ENCODE assay signal across 9 mouse cellular contexts in genomic region chr3:31000018-31000407, GRCm38 (mm10). TPM values are rescaled to one million over a fixed set of nuclear protein-coding genes. Genes with fewer than 3 reads are reported as not detected.
DNase-seq lines count a peak whose midpoint lies in the region; ATAC-seq and TF ChIP-seq lines count a peak whose summit lies in the region.
"Had no signal": no experiment of that assay in that cellular context is flagged by ENCODE, and none has a peak within 500 bp of the region (broad histone marks: within the 10 kb centered on the region; RNA-seq: fewer than 3 reads in every experiment).

No protein-coding gene starts in this region.

- 0 out of 2 replicates have a peak overlapping the region, but pooled peaks have one; percentile 3 for H3K9ac ChIP-seq in hindbrain, embryonic 13.5 days
- H3K9ac ChIP-seq in hindbrain, embryonic 12.5 days: no peak overlapping the region
- H3K9ac ChIP-seq in embryonic facial prominence, embryonic 15.5 days: no peak overlapping the region
- peak overlapping the region; percentile 18; the same call in 1 of the 2 replicates for H3K9ac ChIP-seq in limb, embryonic 14.5 days (ENCODE audit: low read depth, low read length, severe bottlenecking)

- H3K27ac ChIP-seq in hindbrain, embryonic 13.5 days: no peak overlapping the region
- no peak overlapping the region for H3K27ac ChIP-seq in hindbrain, embryonic 12.5 days
- peak overlapping the region; percentile 91 for H3K27ac ChIP-seq in embryonic facial prominence, embryonic 15.5 days (replicated peaks)
- peak overlapping the region; percentile 71 for H3K27ac ChIP-seq in limb, embryonic 14.5 days (replicated peaks; ENCODE audit: low read depth, low read length)
- H3K27ac ChIP-seq in cerebellum, adult 2 months (ENCODE audit: insufficient read depth, low read length): no peak overlapping the region; the same call in 1 of the 2 replicates

- H3K36me3 ChIP-seq in hindbrain, embryonic 13.5 days: no peaks in the 10 kb centered on the region
- no peaks in the 10 kb centered on the region for H3K36me3 ChIP-seq in hindbrain, embryonic 12.5 days
- no peaks in the 10 kb centered on the region for H3K36me3 ChIP-seq in embryonic facial prominence, embryonic 15.5 days
- H3K36me3 ChIP-seq in limb, embryonic 14.5 days (ENCODE audit: control insufficient read depth, insufficient read depth, low read length): no peaks in the 10 kb centered on the region

- DNase-seq in 3134 (ENCODE audit: extremely low read depth, insufficient read length, low spot score): peak; percentile 28
- DNase-seq in limb, embryonic 14.5 days (ENCODE audit: low spot score): peak; percentile 38
- DNase-seq in cerebellum, adult 11-12 months: no peak
- DNase-seq in cerebellum, adult 2 months: no peak
- DNase-seq in embryo, embryonic 11 days: no peak
- DNase-seq: gastrocnemius, postnatal 36 days had no signal

- ATAC-seq in hindbrain, embryonic 13.5 days (ENCODE audit: low FRiP score): no peak
- no peak for ATAC-seq in hindbrain, embryonic 12.5 days (ENCODE audit: low FRiP score)
- no peak for ATAC-seq in embryonic facial prominence, embryonic 15.5 days (ENCODE audit: insufficient number of reproducible peaks, low FRiP score, low TSS enrichment, low read depth)
- ATAC-seq in limb, embryonic 14.5 days (ENCODE audit: low FRiP score, low read depth): no peak

- no peak for TF ChIP-seq CTCF in cerebellum, adult 2 months (IDR thresholded peaks at IDR 0.05; ENCODE audit: borderline replicate concordance, insufficient read depth, low read depth, low read length)

- peaks cover 25% of the 10 kb centered on the region for H3K4me1 ChIP-seq in hindbrain, embryonic 13.5 days (replicated peaks)
- peaks cover 25% of the 10 kb centered on the region for H3K4me1 ChIP-seq in hindbrain, embryonic 12.5 days
- peaks cover 32% of the 10 kb centered on the region for H3K4me1 ChIP-seq in embryonic facial prominence, embryonic 15.5 days
- peaks cover 28% of the 10 kb centered on the region for H3K4me1 ChIP-seq in limb, embryonic 14.5 days (ENCODE audit: control insufficient read depth, insufficient read depth, low read length)
- peaks cover 7% of the 10 kb centered on the region; the same call in 1 of the 2 replicates for H3K4me1 ChIP-seq in cerebellum, adult 2 months (ENCODE audit: control insufficient read depth, insufficient read depth, low read length)

- 41% methylated on average over 4 of the region's 4 CpGs for WGBS in hindbrain, embryonic 13.5 days
- WGBS in hindbrain, embryonic 12.5 days: 30% methylated on average over 4 of the region's 4 CpGs
- WGBS in embryonic facial prominence, embryonic 15.5 days: 25% methylated on average over 4 of the region's 4 CpGs
- WGBS in limb, embryonic 14.5 days: 23% methylated on average over 4 of the region's 4 CpGs
- WGBS in cerebellum, adult 2 months: 36% methylated on average over 4 of the region's 4 CpGs

- no peak for TF ChIP-seq POLR2A in limb, embryonic 14.5 days (IDR thresholded peaks at IDR 0.05; ENCODE audit: borderline replicate concordance, extremely low read depth, insufficient read depth, insufficient read length)
- TF ChIP-seq POLR2A in cerebellum, adult 2 months (IDR thresholded peaks at IDR 0.05; ENCODE audit: borderline replicate concordance, insufficient read depth, low read length): no peak

- no peak overlapping the region for H3K4me2 ChIP-seq in hindbrain, embryonic 13.5 days
- H3K4me2 ChIP-seq in hindbrain, embryonic 12.5 days (replicated peaks): no peak overlapping the region
- peak overlapping the region; percentile 24 for H3K4me2 ChIP-seq in embryonic facial prominence, embryonic 15.5 days (replicated peaks)
- no peak overlapping the region; the same call in 1 of the 2 replicates for H3K4me2 ChIP-seq in limb, embryonic 14.5 days (replicated peaks; ENCODE audit: low read depth, low read length, severe bottlenecking)

- H3K4me3 ChIP-seq in hindbrain, embryonic 13.5 days: no peak overlapping the region
- no peak overlapping the region for H3K4me3 ChIP-seq in hindbrain, embryonic 12.5 days
- H3K4me3 ChIP-seq in embryonic facial prominence, embryonic 15.5 days (replicated peaks): no peak overlapping the region; the same call in 1 of the 2 replicates
- H3K4me3 ChIP-seq in limb, embryonic 14.5 days (replicated peaks; ENCODE audit: low read length): no peak overlapping the region
- H3K4me3 ChIP-seq in cerebellum, adult 2 months (replicated peaks; ENCODE audit: insufficient read depth, low read depth, low read length): no peak overlapping the region

- H3K9me3 ChIP-seq in hindbrain, embryonic 13.5 days: no peaks in the 10 kb centered on the region
- no peaks in the 10 kb centered on the region for H3K9me3 ChIP-seq in hindbrain, embryonic 12.5 days (replicated peaks)
- H3K9me3 ChIP-seq in embryonic facial prominence, embryonic 15.5 days (replicated peaks): no peaks in the 10 kb centered on the region
- no peaks in the 10 kb centered on the region for H3K9me3 ChIP-seq in limb, embryonic 14.5 days (ENCODE audit: control insufficient read depth, low read length)

- H3K27me3 ChIP-seq in hindbrain, embryonic 13.5 days: no peaks in the 10 kb centered on the region
- no peaks in the 10 kb centered on the region for H3K27me3 ChIP-seq in hindbrain, embryonic 12.5 days
- no peaks in the 10 kb centered on the region for H3K27me3 ChIP-seq in embryonic facial prominence, embryonic 15.5 days
- H3K27me3 ChIP-seq in limb, embryonic 14.5 days (ENCODE audit: control insufficient read depth, insufficient read depth, low read length): no peaks in the 10 kb centered on the region
- no peaks in the 10 kb centered on the region for H3K27me3 ChIP-seq in cerebellum, adult 2 months (ENCODE audit: control insufficient read depth, insufficient read depth, low read length)

RNA-seq across cellular contexts. Expression of gene Prkci, which starts 4.5 kb away (rescaled TPM):
- polyA plus RNA-seq in hindbrain, embryonic 13.5 days (2015; fragmentation: Nextera tagmentation; extraction: Ambion mirVana): 23.9 and 24.7 TPM in 2 replicates
- 38.6 and 39.9 TPM in 2 replicates for polyA plus RNA-seq in hindbrain, embryonic 12.5 days (2016; fragmentation: Nextera tagmentation; extraction: Ambion mirVana)
- polyA plus RNA-seq in embryonic facial prominence, embryonic 15.5 days (2015; fragmentation: Nextera tagmentation; extraction: Ambion mirVana): 35.4 and 35.8 TPM in 2 replicates
- polyA plus RNA-seq in limb, embryonic 14.5 days (2012; rRNA removed): 44.9 and 45.5 TPM in 2 replicates
- polyA plus RNA-seq in limb, embryonic 14.5 days (2014; fragmentation: Nextera tagmentation; extraction: Ambion mirVana): 45.3 and 53.4 TPM in 2 replicates
- polyA plus RNA-seq in cerebellum, adult 2 months (2012; rRNA removed): 36.5 and 42.9 TPM in 2 replicates

RNA-seq across cellular contexts. Expression of gene Phc3, which starts 30.8 kb away (rescaled TPM):
- polyA plus RNA-seq in hindbrain, embryonic 13.5 days (2015; fragmentation: Nextera tagmentation; extraction: Ambion mirVana): 7.5 and 8.1 TPM in 2 replicates
- 6.5 and 8.1 TPM in 2 replicates for polyA plus RNA-seq in hindbrain, embryonic 12.5 days (2016; fragmentation: Nextera tagmentation; extraction: Ambion mirVana)
- polyA plus RNA-seq in embryonic facial prominence, embryonic 15.5 days (2015; fragmentation: Nextera tagmentation; extraction: Ambion mirVana): 6.0 and 7.7 TPM in 2 replicates
- 16.9 and 22.3 TPM in 2 replicates for polyA plus RNA-seq in limb, embryonic 14.5 days (2012; rRNA removed)
- polyA plus RNA-seq in limb, embryonic 14.5 days (2014; fragmentation: Nextera tagmentation; extraction: Ambion mirVana): 7.9 and 8.2 TPM in 2 replicates
- polyA plus RNA-seq in cerebellum, adult 2 months (2012; rRNA removed): 25.9 and 30.1 TPM in 2 replicates

Comparison
In these comparisons a context has a peak if more than half of its experiments do, and no peak if none do; other contexts are left out.
1. H3K9ac ChIP-seq: peak in hindbrain, embryonic 13.5 days (single experiment) and limb, embryonic 14.5 days (single experiment); none in hindbrain, embryonic 12.5 days (single experiment) and embryonic facial prominence, embryonic 15.5 days (single experiment).
2. H3K27ac ChIP-seq: peak in embryonic facial prominence, embryonic 15.5 days (single experiment) and limb, embryonic 14.5 days (single experiment); none in hindbrain, embryonic 13.5 days (single experiment), hindbrain, embryonic 12.5 days (single experiment) and cerebellum, adult 2 months (single experiment).
3. DNase-seq: peak in 3134 (single experiment) and limb, embryonic 14.5 days (single experiment); none in cerebellum, adult 11-12 months (single experiment), cerebellum, adult 2 months (0 of 2) and embryo, embryonic 11 days (single experiment).